Mouse (Mus musculus) embryonic fibroblast, embryonic 13.5 days (primary cell): ENCODE results near the gene Agrn.

Experiments
- CTCF ChIP-seq: IDR thresholded peaks from 2 replicates; pipeline ENCODE4 v1.5.1; 2011; ENCODE audit warnings: mild to moderate bottlenecking, control low read depth, low read length, moderate library complexity, borderline replicate concordance; ENCODE audit not compliant: insufficient read depth
- POLR2A ChIP-seq: IDR thresholded peaks from 2 replicates; pipeline ENCODE4 v1.6.1; 2011; ENCODE audit warnings: low read depth, mild to moderate bottlenecking, control low read depth, low read length, moderate library complexity

DNA sequence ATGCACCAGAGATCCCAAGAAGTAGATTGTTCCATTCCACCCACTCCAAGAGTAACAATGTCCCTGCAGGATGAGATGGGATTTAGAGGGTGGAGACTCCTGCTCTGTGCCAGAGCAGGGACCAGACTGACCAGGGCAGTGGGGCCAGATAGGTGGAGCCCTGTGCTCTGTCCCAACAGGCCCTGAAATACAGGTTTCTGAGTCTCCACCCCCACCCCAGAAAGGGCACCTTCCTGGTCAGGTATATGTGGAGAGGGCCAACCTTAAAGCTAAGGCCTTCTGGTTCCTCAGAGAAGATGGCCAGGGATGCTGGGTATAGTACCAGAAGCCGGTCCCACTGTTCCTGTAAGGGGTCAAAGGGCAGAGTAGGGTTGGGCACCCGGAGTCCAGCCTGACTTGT is 27.0 kb upstream of the Agrn start:
- TF ChIP-seq CTCF (no peak), POLR2A (no peak)
